Mouse (Mus musculus): ENCODE results near the gene Nudt8.
"Not testable (repeated sequence)": the region's sequence is repeated elsewhere in the genome, so short reads cannot be mapped to it uniquely, and the experiment has no call there.

The Nudt8 gene

DNA sequence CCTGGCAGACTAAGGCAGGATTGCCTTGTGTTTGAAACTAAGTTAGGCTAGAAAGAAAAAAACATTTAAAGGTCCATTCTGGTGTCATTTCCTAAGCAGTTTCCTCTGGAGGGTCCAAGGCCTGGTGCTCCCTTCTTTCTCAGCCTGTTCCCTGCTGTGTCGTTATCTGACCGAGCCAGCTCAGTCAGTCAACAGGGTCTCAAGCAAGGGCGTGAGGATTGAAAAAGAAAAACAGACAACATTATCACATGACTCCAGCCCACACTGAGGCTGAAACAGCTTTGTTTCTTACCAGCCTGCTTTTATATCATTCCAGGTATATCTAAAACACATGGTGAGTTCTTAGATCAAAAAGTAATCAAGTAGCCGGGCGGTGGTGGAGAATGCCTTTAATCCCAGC, 15.3 kb downstream of the Nudt8 start:
- no peaks in the 10 kb centered on the region for H3K27me3 ChIP-seq (ENCODE audit: control insufficient read depth, insufficient read depth, low read length, poor library complexity, severe bottlenecking)
- H3K36me3 ChIP-seq (ENCODE audit: control insufficient read depth, insufficient read depth, low read length, poor library complexity, severe bottlenecking): no peaks in the 10 kb centered on the region
- DNase-seq (ENCODE audit: low read depth, low spot score): no peak

DNA sequence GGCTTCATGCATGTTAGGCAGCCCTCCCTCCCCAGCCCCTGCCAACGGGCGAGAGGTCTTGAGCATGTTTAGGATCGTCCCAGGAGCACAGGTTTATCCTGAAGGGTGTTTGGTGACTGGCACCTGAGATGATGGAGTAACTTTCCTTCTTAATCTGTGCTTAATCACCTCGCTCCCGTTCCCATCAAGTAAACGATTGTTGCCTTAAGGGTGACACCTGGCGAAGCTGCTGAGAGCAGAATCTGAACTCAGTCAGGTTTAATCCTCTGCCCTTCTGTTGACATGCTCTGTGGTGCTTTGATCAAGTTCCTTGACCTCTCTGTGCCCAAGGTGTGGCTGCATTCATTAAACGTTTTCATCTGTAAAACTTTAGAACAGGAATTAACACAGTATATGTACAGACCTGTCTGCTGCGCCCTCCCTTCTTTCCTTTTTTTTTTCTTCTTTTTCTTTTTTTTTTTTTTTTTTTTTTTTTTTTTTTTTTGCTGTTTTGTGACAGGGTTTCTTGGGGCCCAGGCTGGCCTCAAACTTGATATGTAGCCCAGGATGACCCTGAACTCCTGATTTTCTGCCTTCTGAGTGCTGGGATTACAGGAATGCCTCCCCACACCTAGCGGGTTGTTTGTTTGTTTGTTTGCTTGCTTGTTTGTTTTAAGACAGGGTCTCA, 17.7 kb downstream of the Nudt8 start:
- DNase-seq (ENCODE audit: low read depth, low spot score): no peak
- Histone ChIP-seq H3K27me3 (ENCODE audit: control insufficient read depth, insufficient read depth, low read length, poor library complexity, severe bottlenecking) (no peaks in the 10 kb centered on the region), H3K36me3 (ENCODE audit: control insufficient read depth, insufficient read depth, low read length, poor library complexity, severe bottlenecking) (no peaks in the 10 kb centered on the region)

DNA sequence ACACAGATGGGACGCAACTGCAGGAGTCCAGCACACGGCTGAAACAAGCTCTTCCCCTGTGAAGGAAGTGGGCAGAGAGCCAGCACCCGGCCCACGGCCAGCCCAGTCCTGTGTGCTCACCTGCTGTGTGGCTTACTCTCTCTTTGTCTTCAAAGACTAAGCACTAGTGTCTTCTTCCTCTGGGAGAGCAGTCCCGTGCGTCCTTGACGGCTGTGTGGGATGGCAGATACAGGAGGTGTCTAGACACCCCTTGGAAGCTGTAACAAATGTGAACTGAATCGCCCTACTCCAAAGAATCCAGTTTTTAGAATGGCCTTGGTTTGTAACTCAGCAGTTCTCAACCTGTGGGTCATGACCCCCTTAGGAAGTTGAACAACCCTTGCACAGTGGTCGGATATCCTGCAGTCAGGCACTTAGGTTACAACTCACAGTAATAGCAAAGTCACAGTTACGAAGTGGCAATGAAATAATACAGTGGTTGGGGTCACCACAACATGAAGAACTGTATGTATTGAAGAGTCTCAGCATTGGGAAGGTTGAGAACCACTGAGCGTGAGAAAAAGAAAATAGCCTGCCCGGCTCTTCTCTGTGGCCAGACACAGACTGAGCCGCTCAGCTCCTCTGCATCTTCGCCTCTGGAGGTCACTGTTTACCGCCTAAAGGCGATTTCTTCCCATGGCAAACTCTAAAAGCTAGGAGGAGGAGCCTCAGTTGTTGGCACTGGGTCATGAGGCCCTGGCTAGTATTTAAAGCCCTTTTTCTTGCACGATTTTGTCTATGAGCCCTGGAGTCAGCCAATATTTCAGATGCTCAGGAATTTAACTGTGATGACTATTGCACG, 18.6 kb downstream of the Nudt8 start:
- DNase-seq (ENCODE audit: low read depth, low spot score): peak; percentile 85
- no peaks in the 10 kb centered on the region for H3K36me3 ChIP-seq (ENCODE audit: control insufficient read depth, insufficient read depth, low read length, poor library complexity, severe bottlenecking)
- H3K27me3 ChIP-seq (ENCODE audit: control insufficient read depth, insufficient read depth, low read length, poor library complexity, severe bottlenecking): no peaks in the 10 kb centered on the region

DNA sequence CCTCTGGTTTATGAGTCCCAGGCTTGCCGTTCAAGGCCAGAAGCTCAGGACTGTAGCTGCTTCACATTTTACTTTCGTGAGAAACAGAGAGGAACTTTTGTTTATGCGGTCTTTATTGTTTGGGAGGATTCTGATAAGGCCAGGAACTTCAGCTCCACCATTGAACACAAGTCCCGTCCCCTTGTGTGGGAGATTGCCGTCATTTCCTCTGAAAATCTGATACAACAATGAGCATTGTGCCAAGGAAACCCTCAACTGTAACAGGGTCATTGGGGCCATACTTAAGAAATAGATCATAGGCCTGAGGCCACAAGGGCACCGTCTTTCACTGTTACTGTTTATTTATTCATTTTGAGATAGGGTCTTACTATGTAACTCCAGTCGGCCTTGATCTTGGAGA, 22.8 kb downstream of the Nudt8 start:
- Histone ChIP-seq H3K36me3 (ENCODE audit: control insufficient read depth, insufficient read depth, low read length, poor library complexity, severe bottlenecking) (no peaks in the 10 kb centered on the region), H3K27me3 (ENCODE audit: control insufficient read depth, insufficient read depth, low read length, poor library complexity, severe bottlenecking) (no peaks in the 10 kb centered on the region)
- no peak for DNase-seq (ENCODE audit: low read depth, low spot score)

DNA sequence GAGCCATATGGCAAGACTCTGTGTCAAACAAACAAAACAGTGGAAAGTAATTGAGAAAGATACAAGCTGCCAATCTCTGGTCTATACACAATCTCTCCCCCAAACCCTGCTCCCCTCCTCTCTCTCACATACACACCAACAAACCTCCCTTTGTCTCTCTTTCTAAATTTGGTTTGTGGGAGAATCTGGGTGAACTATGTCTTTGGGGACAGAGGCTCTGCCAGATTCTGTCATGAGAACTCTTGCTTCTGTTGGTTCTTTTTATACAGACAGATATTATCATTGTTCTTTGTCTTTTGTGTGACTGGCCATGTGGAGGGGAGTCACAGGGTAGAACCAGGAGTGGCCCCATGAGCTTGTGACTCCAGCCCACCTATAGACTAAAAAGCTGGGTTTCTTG, 27.2 kb downstream of the Nudt8 start:
- H3K36me3 ChIP-seq (ENCODE audit: control insufficient read depth, insufficient read depth, low read length, poor library complexity, severe bottlenecking): no peaks in the 10 kb centered on the region
- no peaks in the 10 kb centered on the region for H3K27me3 ChIP-seq (ENCODE audit: control insufficient read depth, insufficient read depth, low read length, poor library complexity, severe bottlenecking)
- no peak for DNase-seq (ENCODE audit: low read depth, low spot score)

DNA sequence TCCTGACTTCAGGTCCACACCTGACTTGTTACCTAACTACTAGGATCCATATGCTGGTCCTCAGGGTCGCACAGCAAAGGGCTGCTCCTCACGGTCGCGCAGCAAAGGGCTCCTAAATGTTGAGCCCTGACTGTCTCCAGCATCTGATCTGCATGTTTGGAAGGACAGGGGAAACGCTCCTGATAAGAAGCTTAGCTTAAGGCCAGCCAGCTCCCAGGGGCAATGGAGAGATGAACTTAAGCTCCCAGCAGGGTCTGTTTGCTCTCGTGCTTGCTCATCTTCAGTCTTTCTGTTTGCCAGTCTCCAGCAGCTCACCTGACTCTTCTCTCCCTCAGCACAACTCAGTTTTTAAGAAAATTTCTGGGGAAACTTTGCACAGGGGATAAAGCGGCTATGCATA, 32.3 kb downstream of the Nudt8 start:
- Histone ChIP-seq H3K36me3 (ENCODE audit: control insufficient read depth, insufficient read depth, low read length, poor library complexity, severe bottlenecking) (no peaks in the 10 kb centered on the region), H3K27me3 (ENCODE audit: control insufficient read depth, insufficient read depth, low read length, poor library complexity, severe bottlenecking) (no peaks in the 10 kb centered on the region)
- no peak for DNase-seq (ENCODE audit: low read depth, low spot score)

DNA sequence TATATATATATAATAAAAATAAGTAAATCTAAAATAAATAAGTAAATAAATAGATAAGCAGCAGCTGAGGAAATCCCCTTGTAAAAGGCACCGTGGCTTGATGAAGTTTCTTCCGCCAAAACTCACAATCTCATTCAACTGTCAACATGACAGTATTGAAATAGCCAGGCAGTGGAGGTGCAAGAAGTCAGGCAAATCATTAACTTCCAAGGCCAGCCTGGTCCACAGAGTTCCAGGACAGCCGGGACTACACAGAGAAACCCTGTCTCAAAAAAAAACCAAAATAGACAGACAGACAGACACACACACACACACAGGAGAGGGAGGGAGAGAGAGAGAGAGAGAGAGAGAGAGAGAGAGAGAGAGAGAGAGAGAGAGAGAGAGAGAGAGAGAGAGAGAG, 32.9 kb downstream of the Nudt8 start:
- H3K27me3 ChIP-seq (ENCODE audit: control insufficient read depth, insufficient read depth, low read length, poor library complexity, severe bottlenecking): no peaks in the 10 kb centered on the region
- H3K36me3 ChIP-seq (ENCODE audit: control insufficient read depth, insufficient read depth, low read length, poor library complexity, severe bottlenecking): no peaks in the 10 kb centered on the region
- no peak for DNase-seq (ENCODE audit: low read depth, low spot score)

DNA sequence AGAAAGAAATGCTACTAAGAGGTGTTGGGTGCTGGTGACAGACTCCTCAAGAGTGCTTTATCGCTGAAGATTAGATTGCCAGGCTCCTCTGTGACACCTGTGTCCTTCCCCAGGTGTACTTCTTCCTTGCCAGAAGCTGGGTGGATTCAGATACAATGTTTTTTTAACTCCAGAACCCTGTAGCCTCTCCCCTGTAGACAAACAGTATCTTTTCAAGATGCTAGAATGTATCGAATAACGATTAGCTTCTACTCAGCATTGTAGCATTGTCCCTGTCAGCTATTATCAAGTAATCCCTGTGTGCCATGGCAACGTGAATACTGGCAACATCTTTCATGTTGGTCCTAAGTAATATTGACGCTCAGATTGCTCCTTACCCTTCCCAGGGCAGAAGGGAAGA, 33.4 kb downstream of the Nudt8 start:
- Histone ChIP-seq H3K27me3 (ENCODE audit: control insufficient read depth, insufficient read depth, low read length, poor library complexity, severe bottlenecking) (no peaks in the 10 kb centered on the region), H3K36me3 (ENCODE audit: control insufficient read depth, insufficient read depth, low read length, poor library complexity, severe bottlenecking) (no peaks in the 10 kb centered on the region)
- DNase-seq (ENCODE audit: low read depth, low spot score): no peak

DNA sequence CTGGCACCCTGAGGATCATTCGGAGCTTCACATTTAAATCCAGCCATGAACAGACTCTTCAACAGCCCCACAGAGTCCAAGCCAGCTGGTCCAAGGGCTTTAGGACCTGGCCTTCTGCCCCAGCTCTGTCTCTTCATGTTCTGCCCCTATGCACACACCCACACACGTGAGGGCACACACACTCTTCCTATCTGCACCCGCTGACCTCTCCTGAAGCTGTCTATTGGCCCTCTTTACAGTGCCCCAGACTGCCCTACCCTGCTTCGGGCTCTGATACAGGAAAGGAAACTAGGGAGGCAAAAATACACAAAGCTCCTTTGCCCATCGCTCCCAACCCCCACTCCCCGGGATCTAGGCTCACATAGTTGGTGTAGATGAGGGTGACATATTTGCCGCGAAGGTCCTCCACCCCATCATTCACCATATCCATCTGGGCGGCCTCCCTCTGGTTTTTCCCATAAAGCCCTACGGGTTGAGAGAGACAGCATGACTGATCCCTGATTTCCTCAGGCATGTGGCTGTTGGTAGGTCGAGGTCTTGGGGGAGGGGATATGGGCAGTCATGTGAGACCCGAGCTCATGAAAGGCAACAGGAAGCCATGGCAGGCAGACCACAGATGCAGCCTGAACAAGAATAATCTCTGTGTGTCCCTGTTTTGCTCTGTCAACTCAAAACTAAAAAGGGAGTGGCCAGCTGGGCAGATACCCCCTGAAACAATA, 36.1 kb downstream of the Nudt8 start:
- DNase-seq (ENCODE audit: low read depth, low spot score): no peak
- Histone ChIP-seq H3K36me3 (ENCODE audit: control insufficient read depth, insufficient read depth, low read length, poor library complexity, severe bottlenecking) (no peaks in the 10 kb centered on the region), H3K27me3 (ENCODE audit: control insufficient read depth, insufficient read depth, low read length, poor library complexity, severe bottlenecking) (no peaks in the 10 kb centered on the region)

DNA sequence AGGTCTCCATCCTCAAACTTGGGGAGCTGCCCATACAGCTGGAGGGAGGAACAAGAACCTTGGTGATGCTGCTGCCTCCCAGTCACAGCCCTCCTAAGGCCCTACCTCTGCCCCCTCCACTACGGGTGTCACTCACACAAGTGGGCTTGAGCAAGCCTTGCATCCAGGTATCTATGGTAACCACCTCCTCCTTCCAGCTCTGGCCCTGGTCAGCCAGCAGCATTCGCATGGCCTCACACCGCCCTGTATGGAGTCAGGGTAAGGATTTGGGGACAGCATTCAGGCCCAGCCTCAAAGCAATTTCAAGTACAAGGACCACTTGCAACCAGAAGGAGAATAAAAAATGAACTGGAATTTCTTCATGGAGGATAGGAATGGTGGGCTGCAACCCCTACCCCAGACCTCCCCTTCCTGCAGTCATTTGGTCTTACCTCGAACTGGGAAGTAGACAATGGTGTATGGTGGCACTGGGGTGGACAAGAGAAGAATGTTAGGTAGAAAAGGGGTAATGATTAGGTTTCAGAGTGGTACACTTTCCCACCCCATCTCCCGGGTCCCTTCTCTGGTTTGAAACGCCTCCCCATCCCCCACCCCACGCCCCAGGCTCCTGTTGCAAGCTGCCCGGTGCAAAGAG, 36.9 kb downstream of the Nudt8 start:
- DNase-seq (ENCODE audit: low read depth, low spot score); H3K36me3 ChIP-seq (ENCODE audit: control insufficient read depth, insufficient read depth, low read length, poor library complexity, severe bottlenecking); H3K27me3 ChIP-seq (ENCODE audit: control insufficient read depth, insufficient read depth, low read length, poor library complexity, severe bottlenecking): not testable (repeated sequence)

DNA sequence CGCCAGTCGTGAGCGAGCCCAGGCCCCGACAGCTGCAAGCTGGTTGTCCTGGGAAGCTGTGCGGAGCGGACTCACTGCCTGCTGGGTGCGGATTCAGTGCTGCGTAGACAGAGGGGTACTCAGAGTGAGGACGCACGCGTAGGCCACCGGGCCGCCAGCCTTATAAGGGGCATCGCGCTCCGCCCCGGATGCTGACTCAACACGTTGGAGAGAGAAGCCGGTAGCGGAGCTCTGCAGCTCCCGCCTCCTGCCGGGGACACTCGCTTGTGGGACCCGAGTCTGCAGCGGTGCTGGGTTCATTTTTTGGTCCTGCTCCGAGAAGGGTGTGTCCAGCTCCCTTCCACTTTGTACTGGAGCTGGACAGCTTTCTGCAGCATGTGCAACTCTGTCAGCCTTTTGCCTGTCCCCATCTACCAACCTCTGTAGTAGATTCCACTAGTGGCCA, 37.4 kb downstream of the Nudt8 start, which contains the start of gene Gstp1:
TSS of gene Gstp1 (minus strand) at position 198 of the 445 bp plus-strand sequence.
- DNase-seq (ENCODE audit: low read depth, low spot score): peak; percentile 83
- Histone ChIP-seq H3K27me3 (ENCODE audit: control insufficient read depth, insufficient read depth, low read length, poor library complexity, severe bottlenecking) (no peaks in the 10 kb centered on the region), H3K36me3 (ENCODE audit: control insufficient read depth, insufficient read depth, low read length, poor library complexity, severe bottlenecking) (no peaks in the 10 kb centered on the region)

DNA sequence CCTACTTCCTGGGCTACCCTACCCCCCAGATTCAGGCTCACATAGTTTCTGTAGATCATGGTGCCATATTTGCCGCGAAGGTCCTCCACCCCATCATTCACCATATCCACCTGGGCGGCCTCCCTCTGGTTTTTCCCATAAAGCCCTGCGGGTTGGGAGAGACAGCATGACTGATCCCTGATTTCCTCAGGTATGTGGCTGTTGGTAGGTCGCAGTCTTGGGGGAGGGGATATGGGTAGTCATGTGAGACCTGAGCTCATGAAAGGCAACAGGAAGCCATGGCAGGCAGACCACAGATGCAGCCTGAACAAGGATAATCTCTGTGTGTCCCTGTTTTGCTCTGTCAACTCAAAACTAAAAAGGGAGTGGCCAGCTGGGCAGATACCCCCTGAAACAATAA, 40.6 kb downstream of the Nudt8 start:
- not testable (repeated sequence) for H3K27me3 ChIP-seq (ENCODE audit: control insufficient read depth, insufficient read depth, low read length, poor library complexity, severe bottlenecking); H3K36me3 ChIP-seq (ENCODE audit: control insufficient read depth, insufficient read depth, low read length, poor library complexity, severe bottlenecking); DNase-seq (ENCODE audit: low read depth, low spot score)

DNA sequence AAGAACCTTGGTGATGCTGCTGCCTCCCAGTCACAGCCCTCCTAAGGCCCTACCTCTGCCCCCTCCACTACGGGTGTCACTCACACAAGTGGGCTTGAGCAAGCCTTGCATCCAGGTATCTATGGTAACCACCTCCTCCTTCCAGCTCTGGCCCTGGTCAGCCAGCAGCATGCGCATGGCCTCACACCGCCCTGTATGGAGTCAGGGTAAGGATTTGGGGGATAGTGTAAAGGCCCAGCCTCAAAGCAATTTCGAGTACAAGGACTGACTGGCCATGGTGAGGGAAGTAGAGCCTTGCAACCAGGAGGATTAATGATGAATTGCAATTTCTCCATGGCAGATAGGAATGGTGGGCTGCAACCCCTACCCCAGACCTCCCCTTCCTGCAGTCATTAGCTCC, 41.1 kb downstream of the Nudt8 start:
- not testable (repeated sequence) for H3K27me3 ChIP-seq (ENCODE audit: control insufficient read depth, insufficient read depth, low read length, poor library complexity, severe bottlenecking); H3K36me3 ChIP-seq (ENCODE audit: control insufficient read depth, insufficient read depth, low read length, poor library complexity, severe bottlenecking); DNase-seq (ENCODE audit: low read depth, low spot score)

DNA sequence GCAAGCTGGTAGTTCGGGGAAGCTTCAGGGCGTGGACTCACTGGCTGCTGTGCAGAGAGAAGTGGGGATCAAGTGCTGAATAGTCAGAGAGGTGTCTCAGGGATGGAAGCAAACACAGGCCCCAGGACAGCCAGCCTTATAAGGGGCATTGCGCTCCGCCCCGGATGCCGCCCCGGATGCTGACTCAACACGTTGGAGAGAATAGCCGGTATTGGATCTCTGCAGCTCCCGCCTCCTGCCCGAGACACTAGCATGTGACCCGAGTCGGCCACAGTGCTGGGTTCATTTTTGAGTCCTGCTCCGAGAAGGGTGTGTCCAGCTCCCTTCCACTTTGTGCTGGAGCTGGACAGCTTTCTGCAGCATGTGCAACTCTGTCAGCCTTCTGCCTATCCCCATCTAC, 41.7 kb downstream of the Nudt8 start:
- Histone ChIP-seq H3K36me3 (ENCODE audit: control insufficient read depth, insufficient read depth, low read length, poor library complexity, severe bottlenecking) (no peaks in the 10 kb centered on the region), H3K27me3 (ENCODE audit: control insufficient read depth, insufficient read depth, low read length, poor library complexity, severe bottlenecking) (no peaks in the 10 kb centered on the region)
- no peak for DNase-seq (ENCODE audit: low read depth, low spot score)

DNA sequence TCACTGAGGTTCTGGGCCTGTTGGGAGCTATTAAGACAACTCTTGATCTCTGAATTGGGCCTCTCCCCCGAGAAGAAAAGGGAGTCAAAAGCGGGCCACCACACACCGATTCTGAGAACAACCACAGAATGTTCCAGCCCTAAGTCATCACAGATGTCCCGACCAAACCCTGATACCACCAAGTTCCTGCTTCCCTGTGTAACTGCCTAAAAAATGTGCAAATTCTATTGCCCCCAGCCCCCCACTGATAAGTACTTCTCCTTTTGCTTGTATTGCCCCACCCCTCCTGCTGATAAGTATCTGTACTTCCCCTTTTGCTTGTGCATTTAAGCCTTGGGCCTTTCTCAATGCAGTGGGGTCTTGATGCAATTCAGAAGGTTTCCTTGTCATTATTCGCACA, 43.7 kb downstream of the Nudt8 start:
- peak; percentile 32 for DNase-seq (ENCODE audit: low read depth, low spot score)
- not testable (repeated sequence) for H3K36me3 ChIP-seq (ENCODE audit: control insufficient read depth, insufficient read depth, low read length, poor library complexity, severe bottlenecking); H3K27me3 ChIP-seq (ENCODE audit: control insufficient read depth, insufficient read depth, low read length, poor library complexity, severe bottlenecking)
